Mouse (Mus musculus): Measurements from ENCODE around the gene Gm20388. TPM values are rescaled to one million over a fixed set of nuclear protein-coding genes. Genes with fewer than 3 reads are reported as not detected.

The Gm20388 gene
- polyA plus RNA-seq, 1 experiment, result 0.36 TPM

- H3K4me3 ChIP-seq (replicated peaks), result no peak overlapping the region
Measured at GRCm38 (mm10) chr8:122274651-122275391, 2364.2 kb downstream of the Gm20388 start.

DNA sequence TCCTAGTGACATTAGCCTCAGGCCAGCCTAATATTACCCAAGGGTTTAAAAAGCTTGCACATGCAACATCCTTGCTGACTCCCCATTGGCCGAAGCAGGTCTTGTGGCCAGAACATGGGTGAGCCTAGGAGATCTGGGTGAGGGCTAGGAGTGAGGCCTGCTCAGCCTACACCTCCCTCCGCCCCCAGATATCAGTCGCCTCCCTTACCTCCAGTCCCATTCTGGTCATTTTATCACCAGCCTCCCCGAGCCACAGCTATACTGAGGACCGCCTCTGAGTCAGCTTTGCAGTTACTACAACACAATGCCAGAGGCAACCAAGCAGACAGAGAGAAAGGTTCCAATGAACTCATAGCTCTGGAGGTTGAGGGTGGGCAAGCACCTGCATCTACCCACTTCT, 2365.7 kb downstream of the Gm20388 start:
- TF ChIP-seq GATA1 (IDR thresholded peaks at IDR 0.05; ENCODE audit: low read length), result no peak
- no peak for TF ChIP-seq TAL1 (IDR thresholded peaks at IDR 0.05; ENCODE audit: low read length)
- Histone ChIP-seq H3K4me3 (replicated peaks) (no peak overlapping the region), H3K9me3 (ENCODE audit: control insufficient read depth, low read length) (no peaks in the 10 kb centered on the region; the same call in 1 of the 2 replicates), H3K36me3 (ENCODE audit: control insufficient read depth) (peaks cover 4% of the 10 kb centered on the region; the same call in 1 of the 2 replicates), H3K4me1 (ENCODE audit: control insufficient read depth) (peaks cover 87% of the 10 kb centered on the region), H3K27me3 (ENCODE audit: control insufficient read depth) (peaks cover 2% of the 10 kb centered on the region; the same call in 1 of the 2 replicates)

More at GRCm38 (mm10) chr8:122274651-122275391, 2364.2 kb downstream of the Gm20388 start:
- H3K27me3 ChIP-seq (ENCODE audit: control insufficient read depth), result peaks cover 17% of the 10 kb centered on the region
- no peaks in the 10 kb centered on the region for H3K9me3 ChIP-seq (ENCODE audit: control insufficient read depth, low read length)
- H3K36me3 ChIP-seq (ENCODE audit: control insufficient read depth), result peaks cover 4% of the 10 kb centered on the region; the same call in 1 of the 2 replicates
- peaks cover 74% of the 10 kb centered on the region for H3K4me1 ChIP-seq (ENCODE audit: control insufficient read depth)
- no peak for TF ChIP-seq TAL1 (IDR thresholded peaks at IDR 0.05; ENCODE audit: low read length)
- no peak for TF ChIP-seq GATA1 (IDR thresholded peaks at IDR 0.05; ENCODE audit: low read length)

DNA sequence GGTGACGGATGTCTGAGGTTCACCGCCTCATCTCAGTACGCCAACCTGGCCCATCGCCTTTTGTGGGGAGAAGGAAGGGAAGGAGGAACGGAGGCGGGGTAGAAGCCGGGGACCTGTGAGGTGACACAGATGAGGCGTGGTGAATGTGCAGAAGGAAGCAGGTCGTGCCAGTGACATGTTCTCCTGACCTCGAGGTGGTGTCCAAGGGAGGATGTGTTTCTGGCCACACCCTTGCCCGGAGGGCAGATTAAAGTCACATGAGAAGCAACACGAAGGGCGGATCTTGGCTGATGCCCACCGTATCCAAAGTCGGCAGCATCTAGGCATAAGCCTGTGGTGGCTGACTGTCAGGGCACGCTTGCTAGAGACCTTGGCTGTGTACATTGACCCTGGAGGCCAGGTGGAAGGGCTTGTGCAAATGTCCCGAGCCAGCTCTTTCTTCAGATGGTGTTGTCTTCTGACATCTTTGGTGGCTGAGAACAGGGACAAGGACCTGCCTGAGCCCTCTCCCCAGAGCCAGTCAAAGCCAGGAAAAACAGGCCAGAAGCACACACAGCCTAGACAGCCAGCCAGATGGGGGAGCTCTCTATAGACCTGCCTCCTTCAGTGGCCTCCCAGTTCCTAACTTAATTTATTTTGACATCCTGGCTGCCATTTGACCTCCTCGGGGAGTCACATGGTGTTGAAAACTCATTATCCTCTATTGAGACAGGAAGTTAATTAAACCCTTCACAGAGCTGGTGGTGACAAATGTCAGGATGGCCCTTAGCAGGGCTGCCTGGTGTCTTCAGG, 2366.8 kb downstream of the Gm20388 start:
- H3K4me3 ChIP-seq (replicated peaks), result no peak overlapping the region
- H3K36me3 ChIP-seq (ENCODE audit: control insufficient read depth), result peaks cover 4% of the 10 kb centered on the region; the same call in 1 of the 2 replicates
- no peaks in the 10 kb centered on the region for H3K27me3 ChIP-seq (ENCODE audit: control insufficient read depth)
- H3K9me3 ChIP-seq (ENCODE audit: control insufficient read depth, low read length), result no peaks in the 10 kb centered on the region; the same call in 1 of the 2 replicates
- peaks cover 91% of the 10 kb centered on the region for H3K4me1 ChIP-seq (ENCODE audit: control insufficient read depth)
- TF ChIP-seq GATA1 (IDR thresholded peaks at IDR 0.05; ENCODE audit: low read length), result no peak
- TF ChIP-seq TAL1 (IDR thresholded peaks at IDR 0.05; ENCODE audit: low read length), result no peak

- Histone ChIP-seq H3K36me3 (ENCODE audit: control insufficient read depth) (peaks cover 30% of the 10 kb centered on the region), H3K4me3 (replicated peaks) (peak overlapping the region; percentile 84), H3K4me1 (ENCODE audit: control insufficient read depth) (peaks cover 78% of the 10 kb centered on the region), H3K27me3 (ENCODE audit: control insufficient read depth) (no peaks in the 10 kb centered on the region), H3K9me3 (ENCODE audit: control insufficient read depth, low read length) (no peaks in the 10 kb centered on the region; the same call in 1 of the 2 replicates)
- TF ChIP-seq GATA1 (IDR thresholded peaks at IDR 0.05; ENCODE audit: low read length), result no peak
- TF ChIP-seq TAL1 (IDR thresholded peaks at IDR 0.05; ENCODE audit: low read length), result no peak
Measured at GRCm38 (mm10) chr8:122280156-122280555, 2369.5 kb downstream of the Gm20388 start.

GRCm38 (mm10) chr8:122280588-122281316, 2370.1 kb downstream of the Gm20388 start:
- Histone ChIP-seq H3K4me1 (ENCODE audit: control insufficient read depth) (peaks cover 78% of the 10 kb centered on the region), H3K27me3 (ENCODE audit: control insufficient read depth) (no peaks in the 10 kb centered on the region), H3K4me3 (replicated peaks) (peak overlapping the region; percentile 84), H3K9me3 (ENCODE audit: control insufficient read depth, low read length) (no peaks in the 10 kb centered on the region; the same call in 1 of the 2 replicates), H3K36me3 (ENCODE audit: control insufficient read depth) (peaks cover 36% of the 10 kb centered on the region)
- TF ChIP-seq TAL1 (IDR thresholded peaks at IDR 0.05; ENCODE audit: low read length) (no peak), GATA1 (IDR thresholded peaks at IDR 0.05; ENCODE audit: low read length) (no peak)

GRCm38 (mm10) chr8:122281317-122282034, 2370.8 kb downstream of the Gm20388 start:
- H3K4me3 ChIP-seq (replicated peaks), result peak overlapping the region; percentile 84
- H3K4me1 ChIP-seq (ENCODE audit: control insufficient read depth), result peaks cover 78% of the 10 kb centered on the region
- H3K9me3 ChIP-seq (ENCODE audit: control insufficient read depth, low read length), result no peaks in the 10 kb centered on the region; the same call in 1 of the 2 replicates
- H3K27me3 ChIP-seq (ENCODE audit: control insufficient read depth), result no peaks in the 10 kb centered on the region
- H3K36me3 ChIP-seq (ENCODE audit: control insufficient read depth), result peaks cover 43% of the 10 kb centered on the region
- TF ChIP-seq TAL1 (IDR thresholded peaks at IDR 0.05; ENCODE audit: low read length), result no peak
- no peak for TF ChIP-seq GATA1 (IDR thresholded peaks at IDR 0.05; ENCODE audit: low read length)

GRCm38 (mm10) chr8:122282035-122282358, 2371.4 kb downstream of the Gm20388 start, which contains the start of gene Zfpm1:
Gene Zfpm1 (plus strand): TSS chr8:122282141.
- H3K9me3 ChIP-seq (ENCODE audit: control insufficient read depth, low read length), result no peaks in the 10 kb centered on the region; the same call in 1 of the 2 replicates
- peaks cover 78% of the 10 kb centered on the region for H3K4me1 ChIP-seq (ENCODE audit: control insufficient read depth)
- H3K4me3 ChIP-seq (replicated peaks), result peak within 1 kb of the TSS; percentile 84
- TF ChIP-seq GATA1 (IDR thresholded peaks at IDR 0.05; ENCODE audit: low read length) (no peak), TAL1 (IDR thresholded peaks at IDR 0.05; ENCODE audit: low read length) (no peak)
- H3K27me3 ChIP-seq (ENCODE audit: control insufficient read depth), result no peaks in the 10 kb centered on the region
- H3K36me3 ChIP-seq (ENCODE audit: control insufficient read depth), result peaks cover 46% of the 10 kb centered on the region

All from erythroblast, embryonic 14.5 days (primary cell).